Mouse (Mus musculus): ENCODE measurements at regions not wholly inside any gene's neighbourhood (a gene's known extent, or its start where the extent isn't known, plus 50 kb on each side); places are given as distances from the start of the nearest gene placed in this dataset.

DNA sequence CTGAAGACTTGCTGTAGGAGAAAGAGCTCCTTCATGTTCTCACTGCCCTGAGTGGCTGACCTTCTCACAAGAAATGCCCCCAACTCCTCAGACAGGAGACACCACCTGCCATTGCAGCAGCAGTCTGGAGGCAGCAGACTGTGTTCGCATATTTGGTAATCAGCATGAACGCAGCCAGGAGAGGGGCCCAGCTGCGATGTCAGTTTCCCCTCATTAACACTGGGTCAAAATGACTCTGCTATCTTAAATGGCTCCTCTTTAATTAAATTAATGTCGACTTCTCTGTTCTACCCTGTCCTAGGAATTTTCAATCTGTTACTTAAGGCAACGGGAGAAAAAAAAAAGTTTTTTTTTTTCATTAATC lies 100.9 kb upstream of the Samsn1 start:
- TF ChIP-seq CTCF (IDR thresholded peaks at IDR 0.05; ENCODE audit: borderline replicate concordance, insufficient read depth, low read length) (no peak), POLR2A (IDR thresholded peaks at IDR 0.05; ENCODE audit: low read depth, low read length) (no peak)
